Mouse (Mus musculus): ENCODE data around the gene Fcrl5. TPM values are rescaled to one million over a fixed set of nuclear protein-coding genes. Genes with fewer than 3 reads are reported as not detected.

Fcrl5 gene
- polyA plus RNA-seq, 1 experiment from 2014 or later = not detected

DNA sequence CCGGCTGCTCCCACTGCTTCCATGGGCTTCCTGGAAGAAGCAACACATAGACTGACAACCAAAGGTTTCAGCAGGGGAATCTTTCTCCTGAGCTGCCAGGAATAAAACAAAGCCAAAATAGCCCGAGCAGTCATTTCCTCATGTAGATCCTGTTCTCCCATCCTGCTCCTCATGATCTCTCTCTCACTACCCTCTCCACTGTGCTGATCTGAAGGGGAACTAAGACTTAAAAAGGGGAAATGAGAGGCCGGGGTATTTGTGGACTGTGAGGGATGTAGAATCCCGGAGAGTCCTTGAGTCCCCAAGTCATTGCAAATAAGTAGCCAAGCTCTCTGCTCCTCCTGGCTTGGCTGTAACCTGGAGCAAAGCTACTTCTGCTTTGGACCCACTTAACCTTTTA, 85.6 kb downstream of the Fcrl5 start:
- Histone ChIP-seq H3K27ac (ENCODE audit: low read depth) (no peak overlapping the region), H3K4me3 (ENCODE audit: low read depth, low read length) (no peak overlapping the region), H3K27me3 (replicated peaks; ENCODE audit: control insufficient read depth, insufficient read depth, low read length) (no peaks in the 10 kb centered on the region), H3K36me3 (ENCODE audit: control insufficient read depth, insufficient read depth, low read length) (no peaks in the 10 kb centered on the region), H3K9ac (ENCODE audit: low read length) (no peak overlapping the region), H3K4me2 (ENCODE audit: low read length) (no peak overlapping the region), H3K9me3 (ENCODE audit: control insufficient read depth, low read length) (no peaks in the 10 kb centered on the region), H3K4me1 (replicated peaks; ENCODE audit: control insufficient read depth, insufficient read depth, low read length) (peaks cover under 1% of the 10 kb centered on the region)
- ATAC-seq (replicated peaks; ENCODE audit: low FRiP score, low TSS enrichment, low read depth) = no peak
- DNase-seq (ENCODE audit: low spot score) = no peak
- WGBS = 77% methylated on average over 4 of the region's 4 CpGs

DNA sequence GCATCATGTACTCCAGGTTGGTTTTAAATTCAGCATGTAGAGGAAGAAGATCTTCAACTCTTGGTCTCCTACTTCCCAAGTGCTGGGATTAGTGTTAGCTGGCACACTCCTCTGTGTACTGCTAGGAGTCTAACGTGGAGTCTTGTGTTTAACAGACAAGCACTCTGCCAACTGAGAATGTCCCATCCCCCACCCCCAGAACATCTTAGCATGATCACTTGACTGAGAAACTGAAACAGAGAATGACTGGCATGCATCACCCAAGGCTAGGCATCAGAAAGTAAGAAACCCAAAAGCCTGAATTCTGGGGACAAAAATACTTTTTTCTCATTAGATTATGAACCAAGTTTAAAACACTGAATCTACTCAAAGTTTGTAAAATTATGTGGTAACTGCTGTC, 86.3 kb downstream of the Fcrl5 start:
- H3K27me3 ChIP-seq (replicated peaks; ENCODE audit: control insufficient read depth, insufficient read depth, low read length) = no peaks in the 10 kb centered on the region
- H3K4me3 ChIP-seq (ENCODE audit: low read depth, low read length) = no peak overlapping the region
- no peak overlapping the region for H3K9ac ChIP-seq (ENCODE audit: low read length)
- H3K36me3 ChIP-seq (ENCODE audit: control insufficient read depth, insufficient read depth, low read length) = no peaks in the 10 kb centered on the region
- no peaks in the 10 kb centered on the region for H3K9me3 ChIP-seq (ENCODE audit: control insufficient read depth, low read length)
- H3K4me2 ChIP-seq (ENCODE audit: low read length) = no peak overlapping the region
- DNase-seq (ENCODE audit: low spot score) (no peak), ATAC-seq (replicated peaks; ENCODE audit: low FRiP score, low TSS enrichment, low read depth) (no peak)
- H3K27ac ChIP-seq (ENCODE audit: low read depth) = no peak overlapping the region
- WGBS = 46% methylated on average over 1 of the region's 1 CpGs
- peaks cover 7% of the 10 kb centered on the region for H3K4me1 ChIP-seq (replicated peaks; ENCODE audit: control insufficient read depth, insufficient read depth, low read length)

DNA sequence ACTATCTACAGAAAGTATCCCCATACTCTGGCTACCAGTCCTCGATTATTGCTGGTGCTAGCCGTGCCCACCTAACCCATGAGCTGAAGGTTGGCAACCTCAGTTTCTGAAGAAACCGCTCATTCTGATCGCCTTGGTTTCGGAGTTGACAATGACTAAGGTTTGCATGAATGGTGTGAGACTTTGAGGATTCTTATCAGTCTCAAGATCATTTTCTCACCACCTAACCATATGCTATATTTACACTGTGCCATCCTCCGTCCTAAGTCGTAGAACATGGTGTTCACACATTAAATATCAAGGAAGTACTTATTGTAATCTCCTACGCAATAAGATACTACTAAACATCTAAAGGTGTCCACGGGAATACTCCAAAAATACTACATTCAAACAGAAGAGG, 88.1 kb downstream of the Fcrl5 start:
- Histone ChIP-seq H3K9ac (ENCODE audit: low read length) (no peak overlapping the region), H3K36me3 (ENCODE audit: control insufficient read depth, insufficient read depth, low read length) (peaks cover 15% of the 10 kb centered on the region), H3K27ac (ENCODE audit: low read depth) (no peak overlapping the region), H3K4me3 (ENCODE audit: low read depth, low read length) (no peak overlapping the region), H3K4me2 (ENCODE audit: low read length) (no peak overlapping the region), H3K9me3 (ENCODE audit: control insufficient read depth, low read length) (no peaks in the 10 kb centered on the region), H3K4me1 (replicated peaks; ENCODE audit: control insufficient read depth, insufficient read depth, low read length) (peaks cover 11% of the 10 kb centered on the region), H3K27me3 (replicated peaks; ENCODE audit: control insufficient read depth, insufficient read depth, low read length) (no peaks in the 10 kb centered on the region)
- 93% methylated on average over 9 of the region's 9 CpGs for WGBS
- DNase-seq (ENCODE audit: low spot score) (no peak), ATAC-seq (replicated peaks; ENCODE audit: low FRiP score, low TSS enrichment, low read depth) (no peak)

DNA sequence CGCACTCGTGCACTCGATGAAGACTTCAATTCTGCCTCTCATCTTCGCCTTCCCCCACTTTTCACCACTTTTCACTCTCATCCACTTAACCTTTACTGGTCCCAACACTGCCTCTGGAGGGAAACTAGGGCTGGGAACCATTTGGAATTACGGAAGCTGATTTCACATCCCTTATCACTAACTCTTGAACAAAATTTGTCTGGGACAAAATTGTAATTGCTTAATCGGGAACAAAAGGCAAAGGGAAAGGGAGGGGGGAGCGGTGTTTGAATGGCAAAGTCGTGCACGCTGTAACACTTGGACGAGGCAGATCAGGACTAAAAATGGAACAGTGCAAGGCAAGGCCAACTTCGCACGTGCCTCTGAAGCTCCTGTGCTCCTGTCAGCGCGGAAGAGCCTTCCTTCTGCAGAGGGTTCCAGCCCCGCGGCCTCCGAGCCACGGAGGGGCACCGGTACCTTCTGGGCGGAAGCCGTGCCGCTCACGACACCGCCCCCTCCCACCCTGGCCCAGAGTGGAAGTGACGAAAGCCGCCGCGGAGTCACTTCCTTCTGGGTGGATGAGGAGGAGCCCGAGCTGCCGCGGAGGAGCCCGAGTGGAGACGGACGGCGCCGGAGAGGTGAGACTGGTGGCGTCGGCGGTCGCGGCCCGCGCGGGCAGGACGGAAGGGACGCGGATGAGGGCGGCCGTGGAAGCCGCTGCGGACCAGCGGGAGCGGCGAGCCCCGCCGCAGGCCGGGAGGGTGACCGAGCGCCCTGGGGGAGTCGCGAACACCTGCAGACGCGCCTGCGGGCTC, 89.7 kb downstream of the Fcrl5 start, which contains the start of gene Etv3:
TSS of gene Etv3 (plus strand) at position 365 of the 794 bp plus-strand sequence.
- Histone ChIP-seq H3K36me3 (ENCODE audit: control insufficient read depth, insufficient read depth, low read length) (peaks cover 30% of the 10 kb centered on the region), H3K4me2 (ENCODE audit: low read length) (peak within 1 kb of the TSS; percentile 69), H3K27ac (ENCODE audit: low read depth) (peak within 1 kb of the TSS; percentile 69), H3K9ac (ENCODE audit: low read length) (peak within 1 kb of the TSS; percentile 88), H3K9me3 (ENCODE audit: control insufficient read depth, low read length) (no peaks in the 10 kb centered on the region), H3K4me1 (replicated peaks; ENCODE audit: control insufficient read depth, insufficient read depth, low read length) (peaks cover 11% of the 10 kb centered on the region), H3K4me3 (ENCODE audit: low read depth, low read length) (peak within 1 kb of the TSS; percentile 80), H3K27me3 (replicated peaks; ENCODE audit: control insufficient read depth, insufficient read depth, low read length) (no peaks in the 10 kb centered on the region)
- ATAC-seq (replicated peaks; ENCODE audit: low FRiP score, low TSS enrichment, low read depth) = peak; percentile 96
- WGBS = 6% methylated on average over 61 of the region's 64 CpGs
- peak; percentile 92 for DNase-seq (ENCODE audit: low spot score)

DNA sequence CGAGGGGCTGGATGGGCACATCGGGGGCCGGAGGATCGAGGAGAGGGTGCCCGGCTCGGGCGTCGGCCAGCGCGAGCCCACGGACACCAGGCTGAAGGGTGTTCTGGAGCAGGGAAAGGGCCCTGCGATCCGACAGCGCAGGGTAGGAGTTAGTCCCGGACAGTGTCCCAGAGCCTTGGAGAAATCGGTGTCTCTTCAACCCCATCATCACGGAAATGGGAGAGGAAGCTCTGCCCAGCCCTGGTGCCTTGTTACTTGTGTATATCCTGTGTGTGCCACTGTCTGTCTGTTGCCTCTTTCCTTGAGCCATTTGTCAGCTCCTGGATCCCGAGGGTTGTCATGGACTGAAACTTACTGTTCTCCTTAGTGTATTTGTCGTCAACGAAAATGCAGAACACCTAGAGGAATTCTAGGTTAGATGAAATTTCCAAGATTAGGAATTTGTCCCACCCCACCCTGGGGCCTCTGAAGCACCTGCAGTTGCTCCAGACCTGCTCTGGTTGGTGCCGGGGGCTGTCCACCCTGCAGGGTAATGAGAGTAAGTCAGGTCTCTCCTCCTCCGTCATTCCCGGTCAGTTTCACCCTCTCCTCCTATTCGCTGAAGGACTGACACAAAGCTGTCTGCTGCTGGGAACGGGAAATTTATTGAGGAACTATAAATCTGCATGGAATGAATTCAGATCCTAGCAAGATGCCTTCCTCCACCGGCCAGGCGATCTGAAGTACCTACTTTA, 90.4 kb downstream of the Fcrl5 start:
- peaks cover 11% of the 10 kb centered on the region for H3K4me1 ChIP-seq (replicated peaks; ENCODE audit: control insufficient read depth, insufficient read depth, low read length)
- ATAC-seq (replicated peaks; ENCODE audit: low FRiP score, low TSS enrichment, low read depth) = peak; percentile 64
- H3K27me3 ChIP-seq (replicated peaks; ENCODE audit: control insufficient read depth, insufficient read depth, low read length) = no peaks in the 10 kb centered on the region
- peak; percentile 72 for DNase-seq (ENCODE audit: low spot score)
- H3K9ac ChIP-seq (ENCODE audit: low read length) = peak overlapping the region; percentile 88
- H3K36me3 ChIP-seq (ENCODE audit: control insufficient read depth, insufficient read depth, low read length) = peaks cover 37% of the 10 kb centered on the region
- peak overlapping the region; percentile 80 for H3K4me3 ChIP-seq (ENCODE audit: low read depth, low read length)
- H3K4me2 ChIP-seq (ENCODE audit: low read length) = peak overlapping the region; percentile 69
- H3K27ac ChIP-seq (ENCODE audit: low read depth) = peak overlapping the region; percentile 69
- WGBS = 3% methylated on average over 27 of the region's 27 CpGs
- H3K9me3 ChIP-seq (ENCODE audit: control insufficient read depth, low read length) = no peaks in the 10 kb centered on the region

DNA sequence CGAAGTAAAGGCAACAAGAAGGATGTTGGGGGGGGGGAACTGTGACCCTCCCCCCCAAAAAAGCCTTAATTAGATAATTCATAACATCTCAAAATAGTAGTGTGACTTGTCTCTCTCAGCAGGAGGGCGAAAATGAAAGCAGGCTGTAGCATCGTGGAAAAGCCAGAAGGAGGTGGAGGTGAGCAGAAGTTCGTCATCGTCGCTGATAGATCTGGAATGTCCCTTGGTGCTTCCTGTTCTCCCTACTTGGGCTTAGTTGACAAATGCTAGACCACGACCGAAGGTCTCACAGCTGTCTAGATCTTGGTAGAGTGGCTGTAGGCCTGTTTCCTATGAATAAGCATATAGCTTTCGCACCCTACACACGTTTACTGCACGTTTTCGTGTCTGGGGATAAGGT, 91.6 kb downstream of the Fcrl5 start:
- Histone ChIP-seq H3K9me3 (ENCODE audit: control insufficient read depth, low read length) (no peaks in the 10 kb centered on the region), H3K4me3 (ENCODE audit: low read depth, low read length) (no peak overlapping the region), H3K27me3 (replicated peaks; ENCODE audit: control insufficient read depth, insufficient read depth, low read length) (no peaks in the 10 kb centered on the region), H3K36me3 (ENCODE audit: control insufficient read depth, insufficient read depth, low read length) (peaks cover 47% of the 10 kb centered on the region), H3K4me2 (ENCODE audit: low read length) (no peak overlapping the region), H3K9ac (ENCODE audit: low read length) (no peak overlapping the region), H3K4me1 (replicated peaks; ENCODE audit: control insufficient read depth, insufficient read depth, low read length) (peaks cover 11% of the 10 kb centered on the region), H3K27ac (ENCODE audit: low read depth) (no peak overlapping the region)
- WGBS = 83% methylated on average over 12 of the region's 12 CpGs
- ATAC-seq (replicated peaks; ENCODE audit: low FRiP score, low TSS enrichment, low read depth) (no peak), DNase-seq (ENCODE audit: low spot score) (no peak)

DNA sequence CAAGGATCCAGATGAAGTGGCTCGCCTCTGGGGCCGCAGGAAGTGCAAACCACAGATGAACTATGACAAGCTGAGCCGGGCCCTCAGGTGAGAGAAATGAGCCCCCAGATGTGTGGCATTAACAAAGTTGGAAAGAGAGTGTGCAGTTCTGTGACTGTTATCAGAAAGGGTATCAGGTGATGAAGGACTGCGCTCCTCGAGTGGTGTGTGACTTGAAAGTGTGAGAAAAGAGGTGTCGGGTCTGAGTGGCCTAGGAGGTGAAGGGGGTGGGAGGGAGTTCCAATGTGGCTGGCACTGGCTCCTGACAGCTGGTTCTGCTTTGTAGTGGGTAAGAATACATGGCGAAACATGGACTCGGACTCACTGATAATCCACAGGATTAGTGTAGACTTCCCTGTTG, 92.4 kb downstream of the Fcrl5 start:
- H3K27me3 ChIP-seq (replicated peaks; ENCODE audit: control insufficient read depth, insufficient read depth, low read length) = no peaks in the 10 kb centered on the region
- DNase-seq (ENCODE audit: low spot score) (no peak), ATAC-seq (replicated peaks; ENCODE audit: low FRiP score, low TSS enrichment, low read depth) (no peak)
- H3K4me2 ChIP-seq (ENCODE audit: low read length) = no peak overlapping the region
- H3K36me3 ChIP-seq (ENCODE audit: control insufficient read depth, insufficient read depth, low read length) = peaks cover 56% of the 10 kb centered on the region
- no peak overlapping the region for H3K4me3 ChIP-seq (ENCODE audit: low read depth, low read length)
- peaks cover 11% of the 10 kb centered on the region for H3K4me1 ChIP-seq (replicated peaks; ENCODE audit: control insufficient read depth, insufficient read depth, low read length)
- H3K9ac ChIP-seq (ENCODE audit: low read length) = no peak overlapping the region
- no peak overlapping the region for H3K27ac ChIP-seq (ENCODE audit: low read depth)
- H3K9me3 ChIP-seq (ENCODE audit: control insufficient read depth, low read length) = no peaks in the 10 kb centered on the region
- WGBS = 85% methylated on average over 7 of the region's 8 CpGs

DNA sequence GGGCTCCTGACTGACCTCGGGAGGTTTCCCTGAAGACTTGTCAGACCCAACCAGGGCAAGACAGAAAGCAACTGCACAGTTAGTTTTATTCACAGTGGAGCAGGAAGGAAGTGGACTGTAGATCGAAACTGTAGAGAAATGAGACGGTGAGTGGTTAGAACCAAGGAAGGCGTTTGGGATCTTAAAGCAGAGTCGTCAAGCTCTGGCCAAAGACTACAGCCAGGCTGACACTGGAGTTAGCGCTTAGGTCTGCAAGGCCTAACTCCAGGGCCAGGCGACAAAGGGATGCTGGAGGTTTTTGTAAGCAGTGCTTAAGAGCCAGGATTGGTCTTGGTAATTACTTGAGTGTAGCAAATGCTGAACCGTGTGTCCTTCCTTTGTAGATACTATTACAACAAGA, 93.3 kb downstream of the Fcrl5 start:
- ATAC-seq (replicated peaks; ENCODE audit: low FRiP score, low TSS enrichment, low read depth) = no peak
- 91% methylated on average over 8 of the region's 8 CpGs for WGBS
- no peak for DNase-seq (ENCODE audit: low spot score)
- no peak overlapping the region for H3K9ac ChIP-seq (ENCODE audit: low read length)
- H3K27me3 ChIP-seq (replicated peaks; ENCODE audit: control insufficient read depth, insufficient read depth, low read length) = no peaks in the 10 kb centered on the region
- H3K4me3 ChIP-seq (ENCODE audit: low read depth, low read length) = no peak overlapping the region
- H3K27ac ChIP-seq (ENCODE audit: low read depth) = no peak overlapping the region
- H3K36me3 ChIP-seq (ENCODE audit: control insufficient read depth, insufficient read depth, low read length) = peaks cover 64% of the 10 kb centered on the region
- no peak overlapping the region for H3K4me2 ChIP-seq (ENCODE audit: low read length)
- no peaks in the 10 kb centered on the region for H3K9me3 ChIP-seq (ENCODE audit: control insufficient read depth, low read length)
- H3K4me1 ChIP-seq (replicated peaks; ENCODE audit: control insufficient read depth, insufficient read depth, low read length) = peaks cover 11% of the 10 kb centered on the region
